Mouse (Mus musculus) limb, embryonic 15.5 days (tissue): ENCODE data around the gene Gm14409. TPM values are rescaled to one million over a fixed set of nuclear protein-coding genes. Genes with fewer than 3 reads are reported as not detected.
"Not testable (repeated sequence)": the region's sequence is repeated elsewhere in the genome, so short reads cannot be mapped to it uniquely, and the experiment has no call there.

Experiments
- ATAC-seq: fragments of 200-750 bp; cut with Nextera tagmentation; 2 replicates; pipeline ENCODE4 v1.8.0; 2017; ENCODE audit warnings: low read depth, moderate TSS enrichment; ENCODE audit not compliant: insufficient number of reproducible peaks, low FRiP score, low TSS enrichment
- H3K27ac ChIP-seq: fragments of 300-500 bp; sonication (generic); 2 replicates; pipeline ENCODE4 v1.5.1; 2015; ENCODE audit warnings: moderate library complexity, mild to moderate bottlenecking, inconsistent platforms
- H3K27me3 ChIP-seq: fragments of 300-500 bp; sonication (generic); 2 replicates; pipeline ENCODE4 v1.6.1; 2015; ENCODE audit warnings: inconsistent platforms
- H3K36me3 ChIP-seq: fragments of 300-500 bp; sonication (generic); 2 replicates; pipeline ENCODE4 v1.6.1; 2015; ENCODE audit warnings: inconsistent platforms
- H3K4me1 ChIP-seq: fragments of 300-500 bp; sonication (generic); 2 replicates; pipeline ENCODE4 v1.6.1; 2015; ENCODE audit warnings: inconsistent platforms
- H3K4me2 ChIP-seq: fragments of 300-500 bp; sonication (generic); 2 replicates; pipeline ENCODE4 v1.6.1; 2015; ENCODE audit warnings: mild to moderate bottlenecking, inconsistent platforms
- H3K4me3 ChIP-seq: fragments of 300-500 bp; sonication (generic); 2 replicates; pipeline ENCODE4 v1.5.1; 2015; ENCODE audit warnings: mild to moderate bottlenecking, inconsistent platforms
- H3K9ac ChIP-seq: fragments of 300-500 bp; sonication (generic); 2 replicates; pipeline ENCODE4 v1.6.1; 2015; ENCODE audit warnings: inconsistent platforms
- H3K9me3 ChIP-seq: fragments of 300-500 bp; sonication (generic); 2 replicates; pipeline ENCODE4 v1.6.1; 2016; ENCODE audit warnings: inconsistent platforms
- WGBS: fragments of 180-500 bp; shearing (Covaris S2); methylation state at CpG from one replicate; pipeline ENCODE4 v1.1.7; 2015; 5-methylcytosine and 5-hydroxymethylcytosine counted together
- polyA plus RNA-seq: library from polyadenylated mRNA; unstranded; fragments of >200 nt; fragmentation: Nextera tagmentation; extraction: Ambion mirVana; gene quantifications from 2 replicates; pipeline ENCODE4 v1.2.1, GENCODE M21; 2015

Gm14409 gene
- polyA plus RNA-seq = not detected in 2 replicates

DNA sequence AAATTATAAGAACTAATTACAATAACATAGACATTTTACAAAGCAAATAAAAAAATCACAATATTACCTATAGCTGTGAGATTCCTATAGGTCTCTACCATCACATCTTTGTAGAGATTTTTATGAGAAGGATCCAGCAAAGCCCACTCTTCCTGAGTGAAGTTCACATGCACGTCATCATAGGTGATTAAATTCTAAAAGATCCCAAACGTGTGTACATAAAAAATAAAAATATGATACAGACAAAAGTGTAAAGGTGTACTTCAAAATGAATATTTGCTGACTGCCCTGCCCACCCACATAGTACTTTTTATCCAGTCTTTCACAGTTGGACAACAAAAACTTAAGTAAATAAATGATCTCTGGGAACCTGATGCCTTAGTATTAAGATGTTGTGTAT lies at the start of gene Gm14409:
Gm14409 (minus strand) TSS at position 101 of the 400 bp plus-strand sequence.
- not testable (repeated sequence) for H3K4me1 ChIP-seq, H3K4me3 ChIP-seq, H3K9me3 ChIP-seq, H3K9ac ChIP-seq, H3K27ac ChIP-seq, H3K27me3 ChIP-seq, ATAC-seq, H3K36me3 ChIP-seq, H3K4me2 ChIP-seq
- no CpG with 5 or more reads among the region's 2 CpGs for WGBS

DNA sequence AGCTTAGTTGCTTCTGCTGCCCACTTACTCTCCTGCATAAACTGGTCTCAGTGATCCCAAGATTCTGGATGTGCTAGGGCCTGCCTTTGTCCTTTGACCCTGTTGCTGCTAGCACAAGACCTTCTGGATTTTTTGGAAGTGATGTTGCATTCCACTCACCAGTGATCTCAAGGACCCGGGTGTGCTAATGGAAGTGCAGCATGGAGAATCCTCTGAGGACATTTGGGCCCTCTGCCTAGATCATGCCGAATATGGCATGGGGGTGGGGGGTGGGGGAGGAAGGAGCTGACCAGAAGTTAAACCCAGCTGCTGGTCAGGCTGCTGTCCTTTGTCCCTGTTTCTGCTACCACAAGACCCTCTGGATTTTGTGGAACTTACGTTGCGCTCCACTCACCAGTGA lies 42.8 kb upstream of the Gm14409 start:
- not testable (repeated sequence) for H3K36me3 ChIP-seq, H3K9ac ChIP-seq, ATAC-seq, H3K9me3 ChIP-seq, H3K4me1 ChIP-seq, H3K4me2 ChIP-seq, H3K27ac ChIP-seq, H3K27me3 ChIP-seq, H3K4me3 ChIP-seq
- WGBS = 93% methylated on average over 4 of the region's 4 CpGs

DNA sequence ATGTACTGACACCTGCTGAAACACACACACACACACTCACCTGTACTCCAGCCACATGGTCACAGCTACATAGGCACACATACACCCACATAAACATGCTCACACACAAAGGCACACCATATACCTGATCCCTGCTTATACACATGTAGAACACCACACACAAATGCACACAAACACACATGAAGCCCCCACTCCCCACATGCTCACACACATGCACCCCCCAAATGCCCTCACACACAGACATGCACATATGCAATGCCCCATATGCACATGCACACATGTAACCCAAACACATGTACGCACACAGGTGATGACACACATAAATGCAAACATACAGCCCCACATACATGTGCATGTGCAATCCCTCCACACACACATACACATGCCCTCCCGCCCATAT lies 38.1 kb upstream of the Gm14409 start:
- H3K9me3 ChIP-seq, ATAC-seq, H3K9ac ChIP-seq, H3K4me3 ChIP-seq, H3K4me1 ChIP-seq, H3K4me2 ChIP-seq, H3K27ac ChIP-seq, H3K36me3 ChIP-seq, H3K27me3 ChIP-seq: not testable (repeated sequence)
- WGBS = no CpG with 5 or more reads among the region's 2 CpGs

DNA sequence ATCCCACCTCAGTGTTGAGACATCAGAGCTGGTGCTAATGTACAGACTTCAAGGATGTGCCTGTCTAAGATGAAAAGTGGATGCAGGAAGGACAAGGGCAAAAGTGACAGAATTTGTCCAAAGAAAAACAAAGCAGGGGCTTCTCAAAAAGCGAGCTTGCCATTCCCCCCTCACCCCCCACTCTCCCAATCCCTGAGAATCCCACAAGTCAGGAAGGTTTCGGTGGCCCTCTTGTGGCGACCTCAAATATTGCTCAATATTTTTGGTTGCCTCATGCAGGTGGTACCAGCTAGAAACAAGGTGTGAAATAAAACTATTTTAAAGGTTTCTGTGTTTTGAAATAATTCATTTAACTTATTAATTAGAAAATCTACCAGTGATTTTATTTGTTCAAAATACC lies 16.9 kb upstream of the Gm14409 start:
- 12% methylated on average over 3 of the region's 3 CpGs for WGBS
- H3K4me2 ChIP-seq, H3K27ac ChIP-seq, H3K4me1 ChIP-seq, H3K9ac ChIP-seq, H3K36me3 ChIP-seq, H3K9me3 ChIP-seq, H3K4me3 ChIP-seq, ATAC-seq, H3K27me3 ChIP-seq: not testable (repeated sequence)

DNA sequence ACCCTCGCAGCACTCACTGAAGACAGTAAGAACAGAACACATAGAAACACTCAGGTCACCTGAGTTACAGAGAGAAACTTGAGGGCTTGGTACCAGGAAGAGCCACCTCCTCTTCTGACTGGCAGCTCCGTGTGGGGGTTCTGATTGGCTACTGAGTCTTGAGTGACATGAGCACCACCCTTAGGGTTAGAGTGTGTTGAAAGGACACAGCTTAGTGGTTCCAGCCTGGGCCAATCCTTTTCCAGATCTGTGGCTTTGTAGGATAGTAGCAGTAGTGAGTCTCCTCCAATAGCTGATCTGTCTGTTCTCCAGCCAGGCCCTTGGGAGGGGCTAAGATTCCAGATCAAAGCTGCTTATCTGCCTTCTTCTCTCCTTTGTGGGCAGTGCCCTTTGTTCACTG lies 10.9 kb upstream of the Gm14409 start:
- not testable (repeated sequence) for H3K9me3 ChIP-seq, H3K4me2 ChIP-seq, H3K4me1 ChIP-seq, H3K36me3 ChIP-seq, H3K4me3 ChIP-seq, H3K9ac ChIP-seq, H3K27me3 ChIP-seq, H3K27ac ChIP-seq, ATAC-seq
- WGBS = 73% methylated on average over 1 of the region's 2 CpGs

DNA sequence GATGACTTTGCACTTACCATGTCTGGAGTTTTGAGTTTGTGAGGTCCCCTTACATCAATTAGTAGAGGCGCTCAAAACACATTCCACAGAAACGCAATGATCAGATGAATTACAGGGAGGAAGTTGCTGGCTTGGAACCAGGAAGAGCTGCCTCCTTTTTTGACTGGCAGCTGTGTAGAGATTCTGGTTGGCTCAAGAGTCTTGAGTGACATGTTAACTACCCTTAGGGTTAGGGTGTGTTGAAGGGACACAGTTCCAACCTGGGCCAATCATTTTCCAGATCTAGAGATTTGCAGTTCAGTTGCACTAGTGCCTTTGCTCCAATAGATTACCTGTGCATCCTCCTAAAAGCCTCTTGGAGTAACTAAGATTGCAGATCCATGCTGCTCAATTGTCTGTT lies 5.4 kb upstream of the Gm14409 start:
- H3K27ac ChIP-seq, ATAC-seq, H3K4me1 ChIP-seq, H3K4me3 ChIP-seq, H3K27me3 ChIP-seq, H3K36me3 ChIP-seq, H3K9ac ChIP-seq, H3K9me3 ChIP-seq, H3K4me2 ChIP-seq: not testable (repeated sequence)
- 84% methylated on average over 2 of the region's 2 CpGs for WGBS

DNA sequence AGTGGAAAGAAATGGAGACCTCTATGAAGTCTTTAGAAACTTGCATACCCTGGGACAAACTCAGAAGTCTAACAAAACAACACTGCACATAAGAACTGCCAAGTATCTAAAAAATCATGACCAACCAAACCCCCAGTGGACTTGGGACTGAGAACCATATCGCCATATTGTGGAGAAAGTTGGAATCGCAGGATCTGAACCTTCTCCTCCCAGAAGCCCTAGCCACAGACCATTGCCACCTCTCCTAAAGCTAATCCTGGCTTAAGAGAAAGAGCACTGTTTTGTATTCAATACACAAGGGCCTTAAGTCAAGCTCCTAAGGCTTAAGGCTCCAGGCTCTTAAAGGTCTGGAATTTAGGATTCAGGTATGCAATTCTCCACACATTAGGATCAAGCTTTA lies 19.4 kb downstream of the Gm14409 start:
- 82% methylated on average over 2 of the region's 2 CpGs for WGBS
- H3K4me1 ChIP-seq, H3K4me3 ChIP-seq, H3K9ac ChIP-seq, H3K36me3 ChIP-seq, ATAC-seq, H3K27me3 ChIP-seq, H3K27ac ChIP-seq, H3K9me3 ChIP-seq, H3K4me2 ChIP-seq: not testable (repeated sequence)

DNA sequence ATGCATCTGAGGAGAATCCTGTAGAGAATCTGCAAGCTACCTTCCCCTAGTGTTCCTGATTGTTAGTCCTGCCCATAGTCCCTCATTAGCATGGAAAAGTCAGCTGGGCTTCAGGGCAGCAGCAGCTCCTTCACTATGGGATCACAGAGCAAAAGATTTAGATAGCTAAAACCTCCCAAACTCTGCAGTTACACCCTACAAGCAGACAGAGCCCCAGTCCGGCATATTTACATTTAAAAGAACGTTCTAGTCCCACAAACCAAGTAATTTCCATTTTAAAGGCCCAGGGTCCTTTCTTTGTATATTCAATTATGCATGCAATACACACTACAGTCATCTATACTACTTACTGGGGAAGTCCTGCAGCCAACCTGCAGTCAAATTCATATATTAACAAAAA lies 36.4 kb downstream of the Gm14409 start:
- H3K9me3 ChIP-seq, H3K9ac ChIP-seq, H3K4me2 ChIP-seq, H3K4me3 ChIP-seq, ATAC-seq, H3K4me1 ChIP-seq, H3K27me3 ChIP-seq, H3K27ac ChIP-seq, H3K36me3 ChIP-seq: not testable (repeated sequence)
- 65% methylated on average over 2 of the region's 2 CpGs for WGBS

Other genes with a start within 250 kb of the Gm14409 start
- not detected in 2 replicates for gene Gm14401, start 192.7 kb downstream of the Gm14409 start, polyA plus RNA-seq
- 24.4 and 25.4 TPM in 2 replicates for gene Gm14410, start 60.6 kb downstream of the Gm14409 start, polyA plus RNA-seq
- gene Gm14412, start 57.3 kb upstream of the Gm14409 start, polyA plus RNA-seq = 0.09 and 0.25 TPM in 2 replicates
- gene Gm14418, start 131.3 kb upstream of the Gm14409 start, polyA plus RNA-seq = 5.4 and 6.3 TPM in 2 replicates
- 10.6 and 11.9 TPM in 2 replicates for gene Zfp970, start 197.7 kb upstream of the Gm14409 start, polyA plus RNA-seq
- gene Gm14403, start 231.2 kb upstream of the Gm14409 start, polyA plus RNA-seq = 3.8 and 6.0 TPM in 2 replicates